Mouse (Mus musculus) left cerebral cortex, adult 2 months (tissue): ENCODE measurements around the gene Shld2. TPM values are rescaled to one million over a fixed set of nuclear protein-coding genes. Genes with fewer than 3 reads are reported as not detected.
A peak's percentile ranks its signal among the peaks of the same experiment; 100 is the strongest.
"Not testable (repeated sequence)": the region's sequence is repeated elsewhere in the genome, so short reads cannot be mapped to it uniquely, and the experiment has no call there.

Experiments used
- DNase-seq, 2 experiments: peaks; one replicate each; pipeline ENCODE4 v3.0.0; 2021 to 2022; ENCODE audit warnings: low spot score in 2 of 2, mixed read lengths in 1 of 2; ENCODE audit errors: extremely low spot score in 1 of 2
- H3K27ac ChIP-seq: fragments of 200-600 bp; 2 replicates; pipeline ENCODE4 v1.8.1; 2022
- H3K4me3 ChIP-seq: fragments of 200-600 bp; 2 replicates; pipeline ENCODE4 v1.8.1; 2022
- CTCF ChIP-seq: fragments of 200-600 bp; IDR thresholded peaks from 2 replicates; pipeline ENCODE4 v1.8.1; 2022; ENCODE audit warnings: antibody characterized with exemption, mild to moderate bottlenecking, moderate library complexity
- intact Hi-C: fragments of 180-260 bp; cut with DNase I; formaldehyde crosslinking; loops from one replicate; pipeline ENCODE4 v1.15.1; 2025
- total RNA-seq, 2 experiments: library from RNA; stranded (reverse); gene quantifications; 2 replicates each; pipeline ENCODE4 v1.2.3; 2021

Shld2 gene
- total RNA-seq, 2 experiments from 2014 or later: 10.5 to 11.5 TPM

DNA sequence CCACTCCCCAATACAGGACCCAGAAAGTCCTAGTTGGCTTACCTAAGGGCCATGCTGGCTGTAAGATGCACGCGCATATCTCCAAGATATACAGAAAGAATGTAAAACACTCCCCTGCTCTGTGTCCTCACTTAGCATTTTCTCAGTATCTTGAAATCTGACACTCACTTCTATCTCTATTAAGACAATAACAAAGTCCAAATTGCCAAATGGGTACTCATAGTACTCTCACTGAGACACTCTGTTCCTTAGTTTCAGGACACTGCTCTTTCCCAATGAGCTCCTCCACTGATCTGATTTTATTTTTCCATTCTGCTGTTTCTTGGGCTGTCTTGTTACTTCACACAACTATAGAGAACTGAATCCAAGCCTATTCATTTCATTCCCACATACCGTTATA, 36.2 kb downstream of the Shld2 start:
- Histone ChIP-seq H3K27ac (no peak overlapping the region), H3K4me3 (no peak overlapping the region)
- no peak for DNase-seq
- no peak for TF ChIP-seq CTCF
- intact Hi-C loops: no loop called here

DNA sequence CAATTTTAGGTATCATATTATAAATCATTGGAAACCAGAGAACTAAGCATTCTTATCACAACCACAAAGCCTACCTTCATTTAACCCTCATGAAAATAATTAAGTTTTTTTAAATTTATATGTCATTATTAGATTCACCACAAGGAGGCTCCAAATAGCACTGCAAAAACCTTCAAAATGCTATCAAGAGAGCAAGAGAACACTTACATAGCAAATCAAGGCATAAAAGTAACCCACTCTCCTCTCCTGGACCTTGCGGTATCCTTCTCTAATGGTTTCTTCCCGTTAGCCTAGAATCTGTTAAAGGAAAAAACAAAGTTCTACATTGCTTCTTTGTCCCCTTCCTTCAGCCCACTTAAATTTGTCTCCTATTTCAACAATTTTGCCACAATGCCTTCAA, 37.0 kb downstream of the Shld2 start:
- no peak overlapping the region for H3K27ac ChIP-seq
- TF ChIP-seq CTCF: peak; percentile 74
- no peak overlapping the region for H3K4me3 ChIP-seq
- no peak for DNase-seq
- intact Hi-C loops: loop anchor here (1.0 to 2.0 kb wide), 2 partner anchors 90 to 298 kb away; no protein-coding TSS in a partner anchor

DNA sequence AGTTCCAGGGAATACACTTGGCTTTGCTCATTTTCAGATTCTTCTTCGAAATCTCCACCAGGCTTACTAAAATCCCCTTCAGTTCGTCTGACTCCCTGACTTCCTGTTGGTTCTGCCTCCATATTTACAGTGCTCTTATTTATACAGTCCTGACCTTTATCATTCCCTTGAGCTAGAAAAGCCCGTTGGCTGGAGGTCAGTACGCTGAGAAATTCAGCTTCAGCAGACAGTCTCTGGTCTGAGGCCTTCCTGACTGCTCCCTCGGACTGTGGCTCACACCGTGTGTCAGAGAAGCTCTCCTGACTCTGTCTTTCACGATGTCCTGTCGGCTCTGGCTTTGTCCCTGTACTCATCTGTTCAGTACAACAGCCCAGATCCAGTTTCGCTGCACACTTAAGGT, 42.2 kb downstream of the Shld2 start:
- Histone ChIP-seq H3K27ac (no peak overlapping the region), H3K4me3 (no peak overlapping the region)
- no peak for TF ChIP-seq CTCF
- no peak for DNase-seq
- intact Hi-C loops: no loop called here

DNA sequence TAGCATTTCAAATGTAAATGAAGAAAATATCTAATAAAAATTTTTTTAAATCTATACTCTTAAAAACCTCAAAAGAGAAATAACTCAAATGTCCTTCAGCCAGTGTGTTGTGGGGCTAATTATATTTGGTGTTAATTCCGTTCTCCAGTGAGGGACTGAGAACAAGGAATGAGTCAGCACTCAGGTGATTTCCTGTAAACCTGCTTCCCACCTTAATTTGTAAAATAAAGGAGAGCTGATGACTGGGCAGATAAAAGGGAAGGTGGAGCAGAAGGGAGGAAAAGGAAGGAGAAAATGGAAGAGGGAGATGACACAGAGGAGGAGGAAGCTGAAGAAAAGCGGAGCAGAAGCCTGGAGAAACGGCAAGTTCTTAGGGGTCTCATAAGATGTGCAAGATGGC, 51.8 kb downstream of the Shld2 start:
- intact Hi-C loops, DNase-seq, H3K27ac ChIP-seq, H3K4me3 ChIP-seq: not testable (repeated sequence)

DNA sequence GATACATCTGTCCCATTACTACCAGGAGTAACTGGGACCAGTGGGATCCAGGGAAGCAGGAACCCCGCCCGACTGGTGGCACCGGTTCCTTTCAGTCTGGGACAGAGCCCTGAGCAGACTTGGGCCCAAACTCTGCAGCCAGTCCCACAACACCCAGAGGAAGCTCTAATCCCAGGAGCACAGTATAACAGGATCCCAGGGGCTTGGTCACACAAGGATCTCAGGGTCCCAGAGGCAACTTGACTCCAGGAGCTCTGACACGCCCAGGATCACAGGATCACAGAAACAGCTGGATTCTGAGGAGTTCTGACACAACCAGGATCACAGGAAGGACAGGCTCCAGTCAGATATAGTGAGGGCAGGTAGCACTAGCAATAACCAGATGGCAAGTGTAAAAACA, 57.0 kb downstream of the Shld2 start:
- H3K4me3 ChIP-seq: no peak overlapping the region
- no peak for DNase-seq
- intact Hi-C loops: no loop called here
- TF ChIP-seq CTCF: no peak
- H3K27ac ChIP-seq: no peak overlapping the region

DNA sequence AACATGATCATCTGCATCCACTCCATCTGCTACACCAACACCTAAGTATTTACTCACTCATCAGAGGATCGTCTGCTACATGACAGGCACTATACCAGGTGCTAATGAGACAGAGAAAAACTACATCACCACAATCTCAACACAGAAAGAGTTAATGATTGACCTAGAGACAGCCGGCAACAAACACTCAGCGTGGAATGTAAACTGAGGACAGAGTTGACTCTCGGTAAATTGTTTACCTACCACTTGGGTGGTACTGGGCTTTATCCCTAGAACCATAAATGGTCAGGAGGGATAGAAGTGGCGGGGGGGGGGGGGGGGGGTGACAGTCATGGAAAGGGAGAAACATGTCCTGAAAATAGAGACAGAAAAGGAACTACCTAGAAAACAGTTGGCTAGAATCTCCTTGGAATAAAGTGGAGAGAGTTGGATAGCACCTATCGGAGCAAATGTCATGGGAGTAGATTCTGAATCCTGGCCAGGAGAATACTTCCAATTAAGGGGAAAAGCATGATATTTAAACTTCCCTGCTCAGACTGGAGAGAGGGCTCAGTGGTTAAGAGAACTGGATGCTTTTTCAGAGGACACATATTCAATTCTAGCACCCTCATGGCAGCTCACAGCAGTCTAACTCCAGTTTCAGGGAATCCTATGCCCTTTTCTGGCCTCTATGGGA, 57.7 kb downstream of the Shld2 start:
- TF ChIP-seq CTCF: no peak
- intact Hi-C loops: no loop called here

DNA sequence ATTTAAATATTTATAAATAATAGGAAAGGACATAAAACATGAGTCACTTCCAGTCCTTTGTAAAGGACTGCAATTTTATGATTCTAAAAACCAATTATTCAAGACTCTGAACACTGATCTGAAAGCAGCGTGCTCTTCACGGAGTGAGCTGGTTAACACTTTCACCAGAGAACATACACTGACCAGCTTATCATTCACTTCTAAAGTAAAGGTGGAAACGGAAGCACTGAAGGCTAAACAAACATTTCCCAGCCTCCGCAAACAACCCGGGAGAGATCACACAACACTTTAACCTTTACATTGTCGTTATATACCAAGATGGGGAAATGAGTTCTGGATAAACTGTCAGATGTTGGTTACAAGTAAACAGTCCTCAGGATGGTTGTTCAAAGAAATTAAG, 69.6 kb downstream of the Shld2 start:
- DNase-seq: no peak
- no peak for TF ChIP-seq CTCF
- intact Hi-C loops: no loop called here
- Histone ChIP-seq H3K27ac (no peak overlapping the region), H3K4me3 (no peak overlapping the region)

More for the DNA sequence above, 57.7 kb downstream of the Shld2 start:
- DNase-seq: no peak
- H3K27ac ChIP-seq: no peak overlapping the region
- H3K4me3 ChIP-seq: no peak overlapping the region

DNA sequence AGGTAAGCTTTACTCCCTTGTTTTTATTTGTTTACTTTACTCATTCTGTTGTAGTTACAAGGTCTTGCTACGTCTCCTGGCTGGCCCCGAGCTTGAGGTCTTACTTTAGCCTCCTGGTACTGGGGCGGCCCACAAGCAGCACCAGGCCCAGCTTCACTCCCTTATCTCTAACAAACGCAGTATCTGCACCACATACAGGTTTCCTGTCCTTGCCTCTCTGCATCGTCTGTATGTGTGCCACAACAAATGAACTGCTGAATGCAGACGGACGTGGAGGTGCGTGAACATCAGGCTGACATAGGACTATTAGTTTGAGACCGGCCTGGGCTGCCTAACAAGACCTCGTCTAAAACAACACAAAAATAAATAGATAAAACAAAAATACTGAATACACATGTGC, 70.0 kb downstream of the Shld2 start:
- Histone ChIP-seq H3K4me3 (no peak overlapping the region), H3K27ac (no peak overlapping the region)
- no peak for DNase-seq
- intact Hi-C loops: no loop called here
- TF ChIP-seq CTCF: no peak

DNA sequence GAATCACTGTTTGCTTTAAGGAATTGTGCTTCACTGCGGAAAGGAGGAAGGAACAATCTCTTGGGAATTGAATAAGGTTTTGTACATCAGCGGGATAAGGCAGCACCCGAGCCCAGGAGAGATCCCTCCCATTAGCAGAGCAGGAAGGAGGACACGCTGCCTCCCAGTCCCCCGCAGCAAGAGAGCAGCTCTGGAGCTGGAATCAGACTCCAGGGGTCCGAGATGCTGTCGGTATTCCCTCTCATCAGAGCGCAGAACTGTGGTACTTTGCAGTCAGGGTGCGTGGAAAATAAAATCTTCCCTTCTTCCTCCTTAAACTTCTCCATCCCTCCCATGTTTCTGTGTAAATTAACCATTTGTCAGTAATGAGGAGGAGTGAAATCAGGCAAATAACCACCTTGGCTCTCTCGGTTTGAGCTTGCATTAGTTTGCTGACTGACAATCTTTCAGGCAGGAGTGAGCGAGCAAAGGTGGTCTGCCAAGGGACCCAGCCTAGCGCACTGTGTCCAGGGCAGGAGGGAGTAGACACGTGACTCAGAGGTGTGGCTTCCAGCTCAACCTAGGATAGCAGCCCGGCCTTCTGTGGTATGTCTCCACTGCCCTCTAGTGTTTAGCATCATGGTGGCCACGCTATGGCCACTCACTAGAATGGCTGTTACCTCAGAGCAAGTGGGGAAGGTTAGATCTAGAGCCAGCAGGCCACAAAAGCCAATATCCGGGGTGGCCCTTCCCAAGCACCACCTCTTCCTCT, 75.5 kb downstream of the Shld2 start:
- no peak overlapping the region for H3K27ac ChIP-seq
- peak; percentile 20 to 33 for DNase-seq
- H3K4me3 ChIP-seq: peak overlapping the region; percentile 17; the same call in 1 of the 2 replicates
- peak; percentile 64 for TF ChIP-seq CTCF
- intact Hi-C loops: loop anchor here (1.0 kb wide), 1 partner anchor 155 kb away; no protein-coding TSS in a partner anchor

DNA sequence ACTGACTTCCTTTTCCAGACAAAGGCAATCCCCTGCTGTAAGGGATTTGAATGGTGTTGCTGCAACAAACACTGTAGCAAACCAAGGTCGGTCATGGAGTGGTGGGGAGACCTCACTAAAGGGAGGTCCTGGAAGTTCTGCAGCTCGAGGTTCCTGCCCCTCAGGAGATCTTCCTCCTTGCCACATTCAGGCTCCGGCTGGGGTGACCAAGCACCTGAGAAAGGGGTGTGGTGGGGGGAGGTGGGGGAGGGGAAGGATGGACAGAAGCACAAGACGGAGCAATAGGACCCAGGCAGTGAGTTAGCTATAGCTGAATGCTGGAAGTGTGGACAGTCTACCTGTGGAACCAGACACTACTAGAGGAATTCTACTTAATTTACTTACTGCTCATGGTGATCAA, 76.4 kb downstream of the Shld2 start:
- intact Hi-C loops: no loop called here
- TF ChIP-seq CTCF: no peak
- Histone ChIP-seq H3K27ac (no peak overlapping the region), H3K4me3 (no peak overlapping the region)
- DNase-seq: no peak

DNA sequence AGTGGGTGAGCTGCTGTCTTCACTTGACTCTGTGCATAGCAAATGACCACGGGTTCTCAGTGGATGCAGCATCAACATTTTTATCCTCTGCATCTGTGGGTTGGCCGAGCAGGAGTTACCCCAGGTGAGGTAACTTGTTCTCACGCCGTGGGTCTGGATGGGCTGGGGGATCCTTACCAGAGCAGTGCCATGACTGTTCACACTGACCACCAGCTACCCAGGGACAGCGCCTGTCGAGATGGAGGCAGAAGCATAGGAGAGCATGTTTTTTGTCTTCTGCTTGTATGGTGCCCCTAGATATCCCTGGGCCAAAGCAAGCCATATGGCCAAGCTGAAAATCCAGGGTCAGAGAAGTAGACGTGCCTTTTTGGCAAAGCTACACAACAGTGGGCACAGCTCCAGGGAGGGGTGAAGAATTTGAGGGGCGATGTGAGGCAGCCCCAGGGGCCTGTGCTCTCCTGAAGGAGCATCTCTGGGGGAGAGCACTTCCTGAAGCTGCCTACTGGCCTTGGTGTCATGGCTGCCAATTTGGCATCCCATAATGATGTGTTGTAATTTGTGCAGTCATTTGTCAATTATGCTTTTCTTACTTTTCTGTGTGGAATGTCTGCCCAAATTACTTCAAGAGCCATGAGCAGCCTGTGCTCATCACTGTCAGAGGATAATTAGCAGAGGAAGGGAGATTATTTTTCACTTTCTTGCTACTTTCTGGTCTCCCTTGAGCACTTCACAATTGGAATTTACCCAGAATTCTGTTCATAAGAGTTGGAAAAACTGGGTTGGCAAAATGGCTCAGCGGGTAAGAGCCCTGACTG, 77.2 kb downstream of the Shld2 start:
- intact Hi-C loops: no loop called here
- no peak for TF ChIP-seq CTCF
- Histone ChIP-seq H3K4me3 (no peak overlapping the region), H3K27ac (no peak overlapping the region)
- no peak for DNase-seq

DNA sequence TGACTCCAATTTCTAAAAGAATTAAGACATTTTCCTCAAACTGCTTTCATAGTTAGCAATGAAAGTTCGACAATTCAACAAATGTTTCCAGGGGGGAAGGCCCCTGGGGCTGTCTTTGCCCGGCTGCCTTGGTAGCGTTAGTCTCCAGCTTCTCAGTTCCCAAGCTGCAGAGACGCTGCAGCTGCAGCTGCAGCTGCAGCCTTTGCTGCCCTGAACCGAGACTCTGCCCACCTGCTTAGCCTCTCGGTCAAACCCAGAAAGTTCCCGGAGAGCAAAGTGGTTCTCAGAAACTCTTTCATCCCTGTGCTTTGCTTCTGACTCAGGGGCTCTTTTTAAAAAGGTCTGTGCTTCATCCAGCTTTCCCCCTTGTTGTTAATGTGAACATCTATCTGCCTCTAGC, 78.0 kb downstream of the Shld2 start:
- DNase-seq: no peak
- TF ChIP-seq CTCF: no peak
- intact Hi-C loops: no loop called here
- H3K4me3 ChIP-seq: no peak overlapping the region
- no peak overlapping the region for H3K27ac ChIP-seq
